Mouse (Mus musculus) MEL (cell line): ENCODE results near the gene Pfkfb1. TPM values are rescaled to one million over a fixed set of nuclear protein-coding genes. Genes with fewer than 3 reads are reported as not detected.
A peak's percentile ranks its signal among the peaks of the same experiment; 100 is the strongest.

Experiments
- DNase-seq: peaks from one replicate; pipeline ENCODE4 v3.0.0; 2011; ENCODE audit warnings: low read depth, low spot score
- H3K27ac ChIP-seq: 2 replicates; pipeline ENCODE4 v1.5.1; 2012; ENCODE audit warnings: low read depth, mild to moderate bottlenecking, control low read depth, low read length, moderate library complexity; ENCODE audit not compliant: control insufficient read depth
- H3K27me3 ChIP-seq, 2 experiments: fragments of 150-350 bp in 1 of 2; sonication (generic) in 1 of 2; 2 replicates each; pipeline ENCODE4 v1.6.1; 2012; ENCODE audit warnings: low read length in 2 of 2, mild to moderate bottlenecking in 2 of 2, improper control_type of control experiment in 1 of 2, moderate library complexity in 1 of 2; ENCODE audit not compliant: insufficient read depth in 2 of 2, control insufficient read depth in 1 of 2
- H3K36me3 ChIP-seq, 2 experiments: 2 replicates each; pipeline ENCODE4 v1.6.1; 2012 to 2014; ENCODE audit warnings: low read length in 2 of 2, improper control_type of control experiment in 1 of 2, inconsistent platforms in 1 of 2, mild to moderate bottlenecking in 1 of 2; ENCODE audit not compliant: insufficient read depth in 2 of 2, control insufficient read depth in 1 of 2
- H3K4me1 ChIP-seq, 2 experiments: fragments of 150-350 bp in 1 of 2; sonication (generic) in 1 of 2; 2 replicates each; pipeline ENCODE4 v1.6.1; 2012; ENCODE audit warnings: low read length in 2 of 2, improper control_type of control experiment in 1 of 2, mild to moderate bottlenecking in 1 of 2; ENCODE audit not compliant: insufficient read depth in 2 of 2, control insufficient read depth in 1 of 2
- H3K4me3 ChIP-seq, 2 experiments: fragments of 150-350 bp in 1 of 2; sonication (generic) in 1 of 2; 2 replicates each; pipeline ENCODE4 v1.5.1; 2012; ENCODE audit warnings: low read depth in 2 of 2, low read length in 2 of 2, mild to moderate bottlenecking in 2 of 2, moderate library complexity in 2 of 2, control low read depth in 1 of 2, improper control_type of control experiment in 1 of 2; ENCODE audit not compliant: control insufficient read depth in 1 of 2, insufficient read depth in 1 of 2
- H3K79me2 ChIP-seq: 2 replicates; pipeline ENCODE4 v1.6.1; 2012; ENCODE audit warnings: mild to moderate bottlenecking, low read length, moderate library complexity; ENCODE audit not compliant: control insufficient read depth, poor library complexity, insufficient read depth
- H3K9ac ChIP-seq: 2 replicates; pipeline ENCODE4 v1.6.1; 2012; ENCODE audit warnings: low read depth, mild to moderate bottlenecking, control low read depth, low read length, moderate library complexity; ENCODE audit not compliant: control insufficient read depth, poor library complexity, severe bottlenecking
- H3K9me3 ChIP-seq: fragments of 150-350 bp; sonication (generic); replicated peaks from 2 replicates; pipeline ENCODE4 v1.6.1; 2012; ENCODE audit warnings: mild to moderate bottlenecking, low read length, improper control_type of control experiment, moderate library complexity; ENCODE audit not compliant: insufficient read depth
- BHLHE40 ChIP-seq: IDR thresholded peaks from 2 replicates; pipeline ENCODE4 v1.6.1; 2012; ENCODE audit warnings: low read depth, mild to moderate bottlenecking, inconsistent platforms, low read length, improper control_type of control experiment, borderline replicate concordance
- CHD1 ChIP-seq: IDR thresholded peaks from 2 replicates; pipeline ENCODE4 v1.6.1; 2012; ENCODE audit warnings: low read depth, mild to moderate bottlenecking, inconsistent platforms, low read length, improper control_type of control experiment
- ELF1 ChIP-seq: IDR thresholded peaks from 2 replicates; pipeline ENCODE4 v1.6.1; 2014; ENCODE audit warnings: low read depth, mild to moderate bottlenecking, inconsistent platforms, low read length, improper control_type of control experiment, moderate library complexity
- EP300 ChIP-seq, 2 experiments: IDR thresholded peaks; 2 replicates each; pipeline ENCODE4 v1.6.1; 2011; ENCODE audit warnings: improper control_type of control experiment in 2 of 2, low read length in 2 of 2, low read depth in 1 of 2, mild to moderate bottlenecking in 1 of 2
- ETS1 ChIP-seq: IDR thresholded peaks from 2 replicates; pipeline ENCODE4 v1.6.1; 2012; ENCODE audit warnings: low read depth, mild to moderate bottlenecking, inconsistent platforms, low read length, improper control_type of control experiment, moderate library complexity
- GABPA ChIP-seq: IDR thresholded peaks from 2 replicates; pipeline ENCODE4 v1.6.1; 2012; ENCODE audit warnings: low read depth, mild to moderate bottlenecking, inconsistent platforms, low read length, improper control_type of control experiment, moderate library complexity
- GATA1 ChIP-seq: IDR thresholded peaks from 2 replicates; pipeline ENCODE4 v1.6.1; 2011; ENCODE audit warnings: low read depth, low read length, improper control_type of control experiment
- HCFC1 ChIP-seq: IDR thresholded peaks from 2 replicates; pipeline ENCODE4 v1.6.1; 2012; ENCODE audit warnings: low read depth, mild to moderate bottlenecking, inconsistent platforms, low read length, improper control_type of control experiment, moderate library complexity
- KAT2A ChIP-seq: conservative IDR thresholded peaks from 2 replicates; pipeline ENCODE4 v1.6.1; 2012; ENCODE audit warnings: low read depth, low read length, improper control_type of control experiment, inconsistent platforms
- MAFK ChIP-seq: IDR thresholded peaks from 2 replicates; pipeline ENCODE4 v1.6.1; 2011; ENCODE audit warnings: low read depth, mild to moderate bottlenecking, low read length, improper control_type of control experiment, borderline replicate concordance
- MEF2A ChIP-seq: IDR thresholded peaks from 2 replicates; pipeline ENCODE4 v1.6.1; 2014; ENCODE audit warnings: low read depth, mild to moderate bottlenecking, inconsistent platforms, low read length, improper control_type of control experiment; ENCODE audit not compliant: poor library complexity, insufficient replicate concordance, severe bottlenecking; ENCODE audit errors: extremely low read depth
- MXI1 ChIP-seq: IDR thresholded peaks from 2 replicates; pipeline ENCODE4 v1.6.1; 2011; ENCODE audit warnings: mild to moderate bottlenecking, low read depth, low read length, improper control_type of control experiment
- MYB ChIP-seq: IDR thresholded peaks from 2 replicates; pipeline ENCODE4 v1.6.1; 2011; ENCODE audit warnings: mild to moderate bottlenecking, low read depth, low read length, improper control_type of control experiment
- NRF1 ChIP-seq: IDR thresholded peaks from 2 replicates; pipeline ENCODE4 v1.6.1; 2014; ENCODE audit warnings: low read depth, mild to moderate bottlenecking, inconsistent platforms, low read length, improper control_type of control experiment, moderate library complexity; ENCODE audit not compliant: poor library complexity, insufficient read depth, severe bottlenecking
- POLR2AphosphoS5 ChIP-seq: IDR thresholded peaks from 2 replicates; pipeline ENCODE4 v1.6.1; 2012; ENCODE audit warnings: low read depth, borderline replicate concordance, mild to moderate bottlenecking, inconsistent platforms, low read length, moderate library complexity, mixed read lengths
- RCOR1 ChIP-seq: IDR thresholded peaks from 2 replicates; pipeline ENCODE4 v1.6.1; 2012; ENCODE audit warnings: low read depth, mild to moderate bottlenecking, inconsistent platforms, low read length, improper control_type of control experiment
- SIN3A ChIP-seq: IDR thresholded peaks from 2 replicates; pipeline ENCODE4 v1.6.1; 2012; ENCODE audit warnings: low read length, improper control_type of control experiment, inconsistent platforms
- SMC3 ChIP-seq: IDR thresholded peaks from 2 replicates; pipeline ENCODE4 v1.6.1; 2011; ENCODE audit warnings: low read depth, low read length, improper control_type of control experiment
- TAL1 ChIP-seq: IDR thresholded peaks from 2 replicates; pipeline ENCODE4 v1.6.1; 2012; ENCODE audit warnings: mild to moderate bottlenecking, inconsistent platforms, low read length, moderate library complexity, mixed read lengths
- TBP ChIP-seq: IDR thresholded peaks from 2 replicates; pipeline ENCODE4 v1.8.0; 2011; ENCODE audit warnings: low read depth, low read length, improper control_type of control experiment
- TCF12 ChIP-seq: IDR thresholded peaks from 2 replicates; pipeline ENCODE4 v1.6.1; 2014; ENCODE audit warnings: low read depth, mild to moderate bottlenecking, inconsistent platforms, low read length, improper control_type of control experiment, moderate library complexity
- UBTF ChIP-seq: IDR thresholded peaks from 2 replicates; pipeline ENCODE4 v1.6.1; 2012; ENCODE audit warnings: low read depth, mild to moderate bottlenecking, inconsistent platforms, low read length, improper control_type of control experiment, moderate library complexity, borderline replicate concordance; ENCODE audit not compliant: insufficient read depth
- USF1 ChIP-seq: IDR thresholded peaks from 2 replicates; pipeline ENCODE4 v1.6.1; 2014; ENCODE audit warnings: low read depth, mild to moderate bottlenecking, inconsistent platforms, low read length, improper control_type of control experiment, moderate library complexity
- USF2 ChIP-seq, 2 experiments: IDR thresholded peaks; 2 replicates each; pipeline ENCODE4 v1.6.1; 2011 to 2012; ENCODE audit warnings: improper control_type of control experiment in 2 of 2, low read length in 2 of 2, borderline replicate concordance in 1 of 2, inconsistent platforms in 1 of 2, low read depth in 1 of 2, mild to moderate bottlenecking in 1 of 2; ENCODE audit not compliant: insufficient read depth in 1 of 2
- ZKSCAN1 ChIP-seq: IDR thresholded peaks from 2 replicates; pipeline ENCODE4 v1.6.1; 2012; ENCODE audit warnings: low read depth, mild to moderate bottlenecking, inconsistent platforms, low read length, improper control_type of control experiment, moderate library complexity
- ZMIZ1 ChIP-seq: IDR thresholded peaks from 2 replicates; pipeline ENCODE4 v1.6.1; 2012; ENCODE audit warnings: low read depth, mild to moderate bottlenecking, inconsistent platforms, low read length, improper control_type of control experiment, moderate library complexity
- ZNF384 ChIP-seq: IDR thresholded peaks from 2 replicates; pipeline ENCODE4 v1.6.1; 2012; ENCODE audit warnings: low read depth, mild to moderate bottlenecking, inconsistent platforms, low read length, improper control_type of control experiment
- polyA plus RNA-seq, 2 experiments: library from polyadenylated mRNA; stranded (reverse) in 1 of 2; unstranded in 1 of 2; fragments of >175 nt in 1 of 2; fragments of >200 nt in 1 of 2; gene quantifications; 2 replicates each; pipeline versions ENCODE4 v1.2.1 to v1.2.4; 2012; ENCODE audit warnings: low replicate concordance in 2 of 2, low read depth in 1 of 2; ENCODE audit not compliant: insufficient read length in 2 of 2, insufficient read depth in 1 of 2, missing spikeins in 1 of 2
- total RNA-seq: library from RNA; depleted of rRNA; stranded (reverse); fragments of 300-350 nt; gene quantifications from 2 replicates; pipeline ENCODE4 v1.2.3, GENCODE M21; 2012

The Pfkfb1 gene
- total and polyA plus RNA-seq, 3 experiments, result 1.9 to 10.3 TPM; not detected in 1

DNA sequence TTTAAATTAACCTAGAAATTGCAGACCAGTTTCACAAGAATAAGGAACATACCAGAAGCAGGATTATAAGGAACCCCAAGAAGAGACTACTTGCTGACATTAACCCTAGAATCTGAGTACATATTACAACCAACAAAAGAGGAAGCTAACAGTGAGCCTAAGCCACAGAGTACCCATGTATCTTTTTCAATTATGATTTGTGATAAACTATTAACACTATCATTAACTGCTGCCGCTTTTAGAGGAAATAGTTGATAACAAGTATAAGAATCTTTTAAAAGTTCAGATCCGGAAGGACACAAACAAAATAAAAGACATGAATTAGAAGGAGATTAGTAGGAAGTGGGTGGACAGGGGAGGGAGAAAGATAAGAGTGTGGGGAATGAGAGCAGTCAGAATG is 47.9 kb upstream of the Pfkfb1 start:
- Histone ChIP-seq H3K4me3 (no peak overlapping the region), H3K27ac (no peak overlapping the region), H3K36me3 (peaks cover 0 to 30% of the 10 kb centered on the region in 2 experiments; a peak in 2 of 4 replicates), H3K79me2 (no peaks in the 10 kb centered on the region), H3K27me3 (no peaks in the 10 kb centered on the region), H3K9ac (no peak overlapping the region), H3K4me1 (peaks cover 11 to 12% of the 10 kb centered on the region in 2 experiments), H3K9me3 (no peaks in the 10 kb centered on the region)
- no peak for TF ChIP-seq SMC3
- peak; percentile 37; the same call in 1 of the 2 replicates for TF ChIP-seq BHLHE40
- no peak for TF ChIP-seq ZMIZ1
- TF ChIP-seq ZKSCAN1, result no peak
- no peak for TF ChIP-seq POLR2AphosphoS5
- TF ChIP-seq TBP, result no peak
- TF ChIP-seq EP300 (IDR thresholded peaks at IDR 0.05; ENCODE audit: low read depth in 1 of 2, low read length in 2 of 2), result peak; percentile 90 to 91
- TF ChIP-seq UBTF, result no peak
- no peak for TF ChIP-seq MYB
- 0 out of 2 replicates have a peak, but pooled peaks have one; percentile 4 for TF ChIP-seq TAL1
- no peak for TF ChIP-seq USF2 (IDR thresholded peaks at IDR 0.05; ENCODE audit: borderline replicate concordance in 1 of 2, insufficient read depth in 1 of 2, low read depth in 1 of 2, low read length in 2 of 2)
- peak; percentile 79 for TF ChIP-seq TCF12
- peak; percentile 90 for TF ChIP-seq GATA1
- 0 out of 2 replicates have a peak, but pooled peaks have one; percentile 51 for TF ChIP-seq SIN3A
- no peak for TF ChIP-seq HCFC1
- 0 out of 2 replicates have a peak, but pooled peaks have one; percentile 53 for TF ChIP-seq MEF2A
- TF ChIP-seq MXI1, result no peak
- TF ChIP-seq ETS1, result peak; percentile 76
- TF ChIP-seq NRF1, result no peak
- peak; percentile 43; the same call in 1 of the 2 replicates for TF ChIP-seq ELF1
- TF ChIP-seq CHD1, result no peak
- no peak for TF ChIP-seq USF1
- TF ChIP-seq RCOR1, result peak; percentile 97
- no peak for TF ChIP-seq GABPA
- TF ChIP-seq KAT2A, result no peak
- TF ChIP-seq ZNF384, result peak; percentile 10; the same call in 1 of the 2 replicates
- peak; percentile 52; the same call in 1 of the 2 replicates for TF ChIP-seq MAFK
- DNase-seq, result peak; percentile 85
